Mouse (Mus musculus) midbrain, embryonic 15.5 days (tissue): ENCODE data around the gene Arcn1. TPM values are rescaled to one million over a fixed set of nuclear protein-coding genes. Genes with fewer than 3 reads are reported as not detected.

ENCODE experiments used
- ATAC-seq: fragments of 200-750 bp; cut with Nextera tagmentation; replicated peaks from 2 replicates; pipeline ENCODE4 v1.8.0; 2017; ENCODE audit warnings: moderate TSS enrichment
- H3K27ac ChIP-seq: fragments of 300-500 bp; sonication (generic); 2 replicates; pipeline ENCODE4 v1.5.1; 2015; ENCODE audit warnings: mild to moderate bottlenecking, inconsistent platforms
- H3K27me3 ChIP-seq: fragments of 300-500 bp; sonication (generic); replicated peaks from 2 replicates; pipeline ENCODE4 v1.6.1; 2015; ENCODE audit warnings: inconsistent platforms
- H3K36me3 ChIP-seq: fragments of 300-500 bp; sonication (generic); replicated peaks from 2 replicates; pipeline ENCODE4 v1.6.1; 2015; ENCODE audit warnings: inconsistent platforms
- H3K4me1 ChIP-seq: fragments of 300-500 bp; sonication (generic); 2 replicates; pipeline ENCODE4 v1.6.1; 2015; ENCODE audit warnings: inconsistent platforms
- H3K4me2 ChIP-seq: fragments of 300-500 bp; sonication (generic); 2 replicates; pipeline ENCODE4 v1.6.1; 2015; ENCODE audit warnings: inconsistent platforms, mild to moderate bottlenecking, moderate library complexity
- H3K4me3 ChIP-seq: fragments of 300-500 bp; sonication (generic); 2 replicates; pipeline ENCODE4 v1.5.1; 2015; ENCODE audit warnings: mild to moderate bottlenecking, inconsistent platforms
- H3K9ac ChIP-seq: fragments of 300-500 bp; sonication (generic); 2 replicates; pipeline ENCODE4 v1.6.1; 2015; ENCODE audit warnings: mild to moderate bottlenecking, inconsistent platforms
- H3K9me3 ChIP-seq: fragments of 300-500 bp; sonication (generic); 2 replicates; pipeline ENCODE4 v1.6.1; 2016; ENCODE audit warnings: inconsistent platforms
- WGBS: fragments of 180-500 bp; shearing (Covaris S2); methylation state at CpG from one replicate; pipeline ENCODE4 v1.1.7; 2015; ENCODE audit warnings: mixed read lengths; 5-methylcytosine and 5-hydroxymethylcytosine counted together
- polyA plus RNA-seq: library from polyadenylated mRNA; unstranded; fragments of >200 nt; fragmentation: Nextera tagmentation; extraction: Ambion mirVana; gene quantifications from 2 replicates; pipeline ENCODE4 v1.2.1, GENCODE M21; 2015

Arcn1 gene
- polyA plus RNA-seq, 1 experiment from 2014 or later = 136 TPM

GRCm38 (mm10) chr9:44697866-44698265 lies 69.8 kb downstream of the Arcn1 start:
- Histone ChIP-seq H3K4me1 (no peaks in the 10 kb centered on the region), H3K4me3 (no peak overlapping the region), H3K9me3 (no peaks in the 10 kb centered on the region), H3K36me3 (peaks cover 44% of the 10 kb centered on the region), H3K27ac (no peak overlapping the region), H3K9ac (no peak overlapping the region), H3K4me2 (no peak overlapping the region), H3K27me3 (no peaks in the 10 kb centered on the region)
- ATAC-seq = no peak
- WGBS = 93% methylated on average over 16 of the region's 16 CpGs

- Histone ChIP-seq H3K36me3 (peaks cover 52% of the 10 kb centered on the region), H3K4me3 (no peak overlapping the region), H3K27ac (no peak overlapping the region), H3K4me1 (no peaks in the 10 kb centered on the region), H3K4me2 (no peak overlapping the region), H3K27me3 (no peaks in the 10 kb centered on the region), H3K9me3 (no peaks in the 10 kb centered on the region), H3K9ac (no peak overlapping the region)
- ATAC-seq = no peak
- WGBS = 88% methylated on average over 11 of the region's 11 CpGs
These were observed 74.6 kb downstream of the Arcn1 start for GRCm38 (mm10) chr9:44693071-44693470.

- 82% methylated on average over 21 of the region's 21 CpGs for WGBS
- Histone ChIP-seq H3K27ac (0 out of 2 replicates have a peak overlapping the region, but pooled peaks have one; percentile 12), H3K4me3 (no peak overlapping the region), H3K9me3 (no peaks in the 10 kb centered on the region), H3K4me2 (no peak overlapping the region), H3K27me3 (no peaks in the 10 kb centered on the region), H3K9ac (no peak overlapping the region), H3K4me1 (peaks cover 9% of the 10 kb centered on the region), H3K36me3 (peaks cover 42% of the 10 kb centered on the region)
- no peak for ATAC-seq
These were observed 75.7 kb downstream of the Arcn1 start for GRCm38 (mm10) chr9:44691671-44692520.

Other genes with a start within 250 kb of the Arcn1 start
- gene Cxcr5, start 206.0 kb downstream of the Arcn1 start, polyA plus RNA-seq = not detected in 2 replicates
- gene Ddx6, start 163.0 kb downstream of the Arcn1 start, polyA plus RNA-seq = 20.7 and 22.6 TPM in 2 replicates
- not detected in 2 replicates for gene Treh, start 94.6 kb downstream of the Arcn1 start, polyA plus RNA-seq
- 56.5 and 58.9 TPM in 2 replicates for gene Phldb1, start 32.6 kb downstream of the Arcn1 start, polyA plus RNA-seq
- 168 and 169 TPM in 2 replicates for gene Ift46, start 63 bp upstream of the Arcn1 start, polyA plus RNA-seq
- 16.1 and 18.3 TPM in 2 replicates for gene Tmem25, start 31.5 kb upstream of the Arcn1 start, polyA plus RNA-seq
- 0.41 TPM in 1 of 2 replicates, not detected in the other for gene Ttc36, start 35.2 kb upstream of the Arcn1 start, polyA plus RNA-seq
- 23.5 and 25.6 TPM in 2 replicates for gene Kmt2a, start 113.5 kb upstream of the Arcn1 start, polyA plus RNA-seq
- 670 and 687 TPM in 2 replicates for gene Atp5l, start 152.9 kb upstream of the Arcn1 start, polyA plus RNA-seq
- 35.7 and 40.5 TPM in 2 replicates for gene Ube4a, start 197.8 kb upstream of the Arcn1 start, polyA plus RNA-seq
- not detected in 2 replicates for gene Cd3g, start 212.6 kb upstream of the Arcn1 start, polyA plus RNA-seq
- gene Cd3d, start 213.9 kb upstream of the Arcn1 start, polyA plus RNA-seq = not detected in 2 replicates
- 0.09 TPM in 1 of 2 replicates, not detected in the other for gene Cd3e, start 241.8 kb upstream of the Arcn1 start, polyA plus RNA-seq